Mouse (Mus musculus) E14TG2a.4 (cell line): ENCODE measurements at regions not wholly inside any gene's neighbourhood (a gene's known extent, or its start where the extent isn't known, plus 50 kb on each side); places are given as distances from the start of the nearest gene placed in this dataset.

ENCODE experiments used
- H3K27me3 ChIP-seq: 2 replicates; pipeline ENCODE4 v1.6.1; 2014; ENCODE audit warnings: low read length, control low read depth; ENCODE audit not compliant: insufficient read depth
- H3K36me3 ChIP-seq: 2 replicates; pipeline ENCODE4 v1.6.1; 2014; ENCODE audit warnings: low read length, control low read depth; ENCODE audit not compliant: insufficient read depth
- H3K4me1 ChIP-seq: replicated peaks from 2 replicates; pipeline ENCODE4 v1.6.1; 2014; ENCODE audit warnings: low read depth, low read length, control low read depth
- H3K4me3 ChIP-seq: replicated peaks from 2 replicates; pipeline ENCODE4 v1.5.1; 2014; ENCODE audit warnings: mild to moderate bottlenecking, low read length
- H3K9me3 ChIP-seq: 2 replicates; pipeline ENCODE4 v1.6.1; 2014; ENCODE audit warnings: low read length, control low read depth
- CTCF ChIP-seq: conservative IDR thresholded peaks from 2 replicates; pipeline ENCODE4 v1.5.1; 2014; ENCODE audit warnings: low read length
- NANOG ChIP-seq: IDR thresholded peaks from 2 replicates; pipeline ENCODE4 v1.6.1; 2014; ENCODE audit warnings: borderline replicate concordance, low read length, mixed read lengths
- POU5F1 ChIP-seq: IDR thresholded peaks from 2 replicates; pipeline ENCODE4 v1.6.1; 2014; ENCODE audit warnings: low read length, borderline replicate concordance

DNA sequence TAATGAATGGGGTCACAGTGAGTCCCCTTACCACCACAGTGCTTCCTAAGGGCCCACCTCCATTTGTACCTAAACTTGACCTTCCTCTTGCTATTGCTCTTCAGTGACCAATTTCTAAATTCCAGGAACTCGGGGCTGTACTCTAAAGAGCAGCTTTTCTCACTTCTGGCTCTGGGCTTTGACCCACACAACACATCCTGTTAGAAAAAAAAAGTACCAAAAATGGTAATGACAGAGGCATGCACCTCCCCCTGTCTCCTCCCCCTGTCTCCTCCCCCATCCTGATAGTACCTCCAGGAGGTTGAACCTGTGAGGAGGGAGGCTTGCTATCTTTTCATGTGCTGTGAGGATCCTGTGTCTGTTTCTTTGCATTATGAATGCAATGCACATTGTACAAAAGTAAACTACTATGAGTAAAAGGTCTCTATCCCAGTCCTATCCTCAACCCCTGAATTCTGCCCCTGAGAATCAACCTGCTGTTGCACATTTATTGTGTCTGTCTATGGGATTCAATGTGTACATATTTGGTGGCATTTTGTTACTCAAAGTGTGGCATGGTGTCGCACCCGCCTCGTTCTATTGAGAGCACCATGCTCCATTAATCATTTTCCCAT is 1387.8 kb downstream of the Gsdmc2 start:
- peaks cover 44% of the 10 kb centered on the region for H3K4me1 ChIP-seq
- no peaks in the 10 kb centered on the region for H3K36me3 ChIP-seq
- H3K4me3 ChIP-seq, result no peak overlapping the region
- H3K9me3 ChIP-seq, result no peaks in the 10 kb centered on the region
- H3K27me3 ChIP-seq, result no peaks in the 10 kb centered on the region
- TF ChIP-seq NANOG, result no peak
- TF ChIP-seq POU5F1, result no peak
- TF ChIP-seq CTCF, result no peak

DNA sequence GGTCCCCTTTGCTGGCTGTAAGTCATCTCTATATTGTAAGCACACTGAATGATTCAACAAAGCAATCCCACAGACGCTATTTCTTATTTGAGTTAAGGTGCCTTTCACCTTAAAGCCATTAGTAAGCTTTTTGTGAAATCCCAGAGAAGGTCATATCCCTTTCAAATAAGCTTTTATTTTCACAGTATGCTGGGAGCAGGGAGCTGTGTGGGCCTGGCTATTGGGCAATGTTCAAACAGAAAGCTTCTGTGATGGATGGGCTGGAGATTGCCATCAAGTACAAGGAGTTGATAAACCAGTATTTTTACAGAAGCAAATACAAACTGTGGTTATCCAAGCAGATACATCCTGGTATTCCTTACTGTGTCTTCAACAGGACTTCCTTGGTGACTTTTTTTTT is 1389.0 kb downstream of the Gsdmc2 start:
- Histone ChIP-seq H3K4me3 (no peak overlapping the region), H3K36me3 (no peaks in the 10 kb centered on the region), H3K27me3 (no peaks in the 10 kb centered on the region), H3K4me1 (peaks cover 33% of the 10 kb centered on the region), H3K9me3 (no peaks in the 10 kb centered on the region)
- TF ChIP-seq NANOG (no peak), CTCF (no peak), POU5F1 (no peak)

GRCm38 (mm10) chr15:62448116-62448515 is 1396.9 kb downstream of the Gsdmc2 start:
- TF ChIP-seq NANOG, result no peak
- TF ChIP-seq POU5F1, result no peak
- TF ChIP-seq CTCF, result no peak
- Histone ChIP-seq H3K4me3 (no peak overlapping the region), H3K4me1 (no peaks in the 10 kb centered on the region), H3K9me3 (no peaks in the 10 kb centered on the region), H3K27me3 (no peaks in the 10 kb centered on the region), H3K36me3 (no peaks in the 10 kb centered on the region)

DNA sequence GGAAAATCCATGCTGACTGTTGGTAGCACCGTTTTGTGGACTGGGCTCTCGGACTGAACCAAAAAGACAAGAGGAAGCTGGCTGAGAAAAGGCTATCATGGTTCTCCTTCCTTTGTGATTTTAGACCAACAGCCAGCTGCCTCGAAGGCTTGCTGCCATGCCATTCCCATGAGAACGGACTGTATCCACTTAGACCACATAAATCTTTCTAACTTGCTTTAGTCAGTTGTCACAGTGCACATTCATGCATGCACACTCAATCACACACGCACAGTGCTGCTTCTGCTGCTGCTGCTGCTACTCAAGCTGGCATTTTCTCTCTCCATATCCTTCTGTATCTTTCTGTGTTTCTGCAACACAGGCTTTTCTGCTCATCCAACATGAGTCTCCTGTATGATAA is 1405.8 kb downstream of the Gsdmc2 start:
- H3K4me3 ChIP-seq, result no peak overlapping the region

GRCm38 (mm10) chr15:62436631-62437030 is 1408.3 kb downstream of the Gsdmc2 start:
- no peaks in the 10 kb centered on the region for H3K36me3 ChIP-seq
- TF ChIP-seq NANOG, result no peak
- no peak for TF ChIP-seq POU5F1
- TF ChIP-seq CTCF, result no peak
- H3K27me3 ChIP-seq, result no peaks in the 10 kb centered on the region
- H3K4me3 ChIP-seq, result no peak overlapping the region
- no peaks in the 10 kb centered on the region for H3K9me3 ChIP-seq
- H3K4me1 ChIP-seq, result no peaks in the 10 kb centered on the region; the same call in 1 of the 2 replicates

More for the DNA sequence above, 1405.8 kb downstream of the Gsdmc2 start:
- TF ChIP-seq CTCF (no peak), NANOG (no peak), POU5F1 (no peak)
- H3K4me1 ChIP-seq, result no peaks in the 10 kb centered on the region; the same call in 1 of the 2 replicates
- no peaks in the 10 kb centered on the region for H3K9me3 ChIP-seq
- H3K36me3 ChIP-seq, result no peaks in the 10 kb centered on the region
- H3K27me3 ChIP-seq, result no peaks in the 10 kb centered on the region

GRCm38 (mm10) chr15:62435141-62435680 is 1409.8 kb downstream of the Gsdmc2 start:
- peaks cover 6% of the 10 kb centered on the region for H3K4me1 ChIP-seq
- no peaks in the 10 kb centered on the region for H3K36me3 ChIP-seq
- no peak overlapping the region for H3K4me3 ChIP-seq
- TF ChIP-seq CTCF, result no peak
- no peak for TF ChIP-seq NANOG
- no peak for TF ChIP-seq POU5F1
- no peaks in the 10 kb centered on the region for H3K9me3 ChIP-seq
- no peaks in the 10 kb centered on the region for H3K27me3 ChIP-seq

GRCm38 (mm10) chr15:62432742-62433245 is 1412.2 kb downstream of the Gsdmc2 start:
- Histone ChIP-seq H3K4me1 (peaks cover 6% of the 10 kb centered on the region), H3K9me3 (no peaks in the 10 kb centered on the region), H3K4me3 (no peak overlapping the region), H3K36me3 (no peaks in the 10 kb centered on the region), H3K27me3 (no peaks in the 10 kb centered on the region)
- TF ChIP-seq NANOG (no peak), POU5F1 (no peak), CTCF (no peak)

- H3K4me3 ChIP-seq, result no peak overlapping the region
- H3K4me1 ChIP-seq, result peaks cover 6% of the 10 kb centered on the region
- no peaks in the 10 kb centered on the region for H3K27me3 ChIP-seq
- H3K36me3 ChIP-seq, result no peaks in the 10 kb centered on the region
- H3K9me3 ChIP-seq, result no peaks in the 10 kb centered on the region
- TF ChIP-seq POU5F1, result no peak
- no peak for TF ChIP-seq NANOG
- no peak for TF ChIP-seq CTCF
These were observed 1413.8 kb downstream of the Gsdmc2 start for GRCm38 (mm10) chr15:62431150-62431678.

DNA sequence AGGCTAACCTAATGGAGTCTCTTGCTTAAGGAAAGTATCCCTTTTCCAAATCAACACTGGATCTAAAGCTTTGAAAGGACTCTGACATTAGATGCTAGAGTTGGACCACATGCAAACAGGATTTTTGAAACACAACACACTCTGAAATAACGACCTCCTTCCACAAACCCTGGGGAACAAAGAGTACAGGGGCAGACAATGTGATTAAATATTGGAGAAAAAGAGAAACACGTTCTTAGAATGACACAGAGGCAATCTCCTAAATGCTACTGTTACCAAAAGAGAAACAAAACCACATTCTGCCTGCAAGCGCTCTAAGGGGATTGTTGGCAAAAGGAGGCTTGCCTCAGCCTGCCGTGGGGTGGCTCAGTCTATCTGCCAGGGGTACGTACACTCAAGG is 1422.0 kb downstream of the Gsdmc2 start:
- Histone ChIP-seq H3K4me3 (no peak overlapping the region), H3K9me3 (no peaks in the 10 kb centered on the region), H3K27me3 (no peaks in the 10 kb centered on the region), H3K36me3 (no peaks in the 10 kb centered on the region), H3K4me1 (no peaks in the 10 kb centered on the region)
- TF ChIP-seq CTCF (no peak), POU5F1 (no peak), NANOG (no peak)
